Mouse (Mus musculus) bone marrow macrophage, adult 2 months (primary cell): ENCODE measurements around the gene Odf2l.

Experiments
- CTCF ChIP-seq: IDR thresholded peaks from 2 replicates; pipeline ENCODE4 v1.5.1; 2012; ENCODE audit warnings: low read depth, mild to moderate bottlenecking, low read length, moderate library complexity
- POLR2A ChIP-seq: IDR thresholded peaks from 2 replicates; pipeline ENCODE4 v1.6.1; 2012; ENCODE audit warnings: mild to moderate bottlenecking, low read depth, low read length, borderline replicate concordance

- no peak for TF ChIP-seq POLR2A
- no peak for TF ChIP-seq CTCF
These were observed 40.1 kb downstream of the Odf2l start for GRCm38 (mm10) chr3:145158441-145158840.
